Mouse (Mus musculus): ENCODE results near the gene Gm5134. TPM values are rescaled to one million over a fixed set of nuclear protein-coding genes. Genes with fewer than 3 reads are reported as not detected.

Gene Gm5134
- total and polyA plus RNA-seq, 3 experiments = not detected

GRCm38 (mm10) chr10:76035277-76035676, 81.0 kb downstream of the Gm5134 start:
- Histone ChIP-seq H3K4me3 (no peak overlapping the region), H3K27me3 (ENCODE audit: control insufficient read depth, insufficient read depth, low read length) (no peaks in the 10 kb centered on the region), H3K79me2 (replicated peaks; ENCODE audit: control insufficient read depth, insufficient read depth, low read length) (peaks cover 9% of the 10 kb centered on the region), H3K4me1 (ENCODE audit: control insufficient read depth, insufficient read depth, low read length) (peaks cover 2% of the 10 kb centered on the region; the same call in 1 of the 2 replicates), H3K36me3 (ENCODE audit: control insufficient read depth, insufficient read depth, low read length) (peaks cover 3% of the 10 kb centered on the region), H3K27ac (no peak overlapping the region), H3K9ac (ENCODE audit: low read depth, low read length) (no peak overlapping the region)
- TF ChIP-seq CTCF (IDR thresholded peaks at IDR 0.05) = no peak
- TF ChIP-seq EP300 (IDR thresholded peaks at IDR 0.05; ENCODE audit: insufficient read depth, low read depth, low read length) = no peak
- no peak for TF ChIP-seq POLR2A (IDR thresholded peaks at IDR 0.05; ENCODE audit: insufficient read depth, low read depth, low read length)
- no peak for DNase-seq
- intact Hi-C loops (cut with DNase I) = loop anchor here (10.0 kb wide), 1 partner anchor 140 kb away; the partner anchor contains the start of gene Derl3

GRCm38 (mm10) chr10:76036962-76037361, 82.6 kb downstream of the Gm5134 start:
- WGBS = 97% methylated on average over 5 of the region's 5 CpGs
- no peak for DNase-seq
- no peaks in the 10 kb centered on the region for H3K27me3 ChIP-seq (ENCODE audit: control insufficient read depth, insufficient read depth, low read length)
- intact Hi-C loops (cut with DNase I) = loop anchor here (10.0 kb wide), 1 partner anchor 142 kb away; the partner anchor contains the start of gene Derl3
- H3K9ac ChIP-seq (ENCODE audit: low read depth, low read length) = no peak overlapping the region
- H3K27ac ChIP-seq = no peak overlapping the region
- TF ChIP-seq EP300 (IDR thresholded peaks at IDR 0.05; ENCODE audit: insufficient read depth, low read depth, low read length) (no peak), CTCF (IDR thresholded peaks at IDR 0.05) (no peak), POLR2A (IDR thresholded peaks at IDR 0.05; ENCODE audit: insufficient read depth, low read depth, low read length) (no peak)
- peaks cover 3% of the 10 kb centered on the region for H3K36me3 ChIP-seq (ENCODE audit: control insufficient read depth, insufficient read depth, low read length)
- no peak overlapping the region for H3K4me3 ChIP-seq
- H3K79me2 ChIP-seq (replicated peaks; ENCODE audit: control insufficient read depth, insufficient read depth, low read length) = peaks cover 9% of the 10 kb centered on the region
- H3K4me1 ChIP-seq (ENCODE audit: control insufficient read depth, insufficient read depth, low read length) = peaks cover 2% of the 10 kb centered on the region; the same call in 1 of the 2 replicates

GRCm38 (mm10) chr10:76045343-76045742, 91.0 kb downstream of the Gm5134 start:
- Histone ChIP-seq H3K27me3 (ENCODE audit: control insufficient read depth, insufficient read depth, low read length) (no peaks in the 10 kb centered on the region), H3K27ac (no peak overlapping the region), H3K9ac (ENCODE audit: low read depth, low read length) (no peak overlapping the region), H3K4me1 (ENCODE audit: control insufficient read depth, insufficient read depth, low read length) (no peaks in the 10 kb centered on the region), H3K36me3 (ENCODE audit: control insufficient read depth, insufficient read depth, low read length) (no peaks in the 10 kb centered on the region), H3K4me3 (no peak overlapping the region), H3K79me2 (replicated peaks; ENCODE audit: control insufficient read depth, insufficient read depth, low read length) (no peaks in the 10 kb centered on the region)
- WGBS = 54% methylated on average over 5 of the region's 5 CpGs
- TF ChIP-seq POLR2A (IDR thresholded peaks at IDR 0.05; ENCODE audit: insufficient read depth, low read depth, low read length) (no peak), EP300 (IDR thresholded peaks at IDR 0.05; ENCODE audit: insufficient read depth, low read depth, low read length) (no peak), CTCF (IDR thresholded peaks at IDR 0.05) (no peak)
- intact Hi-C loops (cut with DNase I) = no loop called here
- DNase-seq = no peak

GRCm38 (mm10) chr10:76046754-76047153, 92.4 kb downstream of the Gm5134 start:
- H3K36me3 ChIP-seq (ENCODE audit: control insufficient read depth, insufficient read depth, low read length) = no peaks in the 10 kb centered on the region
- H3K27me3 ChIP-seq (ENCODE audit: control insufficient read depth, insufficient read depth, low read length) = no peaks in the 10 kb centered on the region
- no peak overlapping the region for H3K27ac ChIP-seq
- TF ChIP-seq CTCF (IDR thresholded peaks at IDR 0.05) (no peak), EP300 (IDR thresholded peaks at IDR 0.05; ENCODE audit: insufficient read depth, low read depth, low read length) (no peak), POLR2A (IDR thresholded peaks at IDR 0.05; ENCODE audit: insufficient read depth, low read depth, low read length) (no peak)
- no peak overlapping the region for H3K9ac ChIP-seq (ENCODE audit: low read depth, low read length)
- intact Hi-C loops (cut with DNase I) = no loop called here
- no peak overlapping the region for H3K4me3 ChIP-seq
- H3K4me1 ChIP-seq (ENCODE audit: control insufficient read depth, insufficient read depth, low read length) = no peaks in the 10 kb centered on the region
- DNase-seq = no peak
- H3K79me2 ChIP-seq (replicated peaks; ENCODE audit: control insufficient read depth, insufficient read depth, low read length) = no peaks in the 10 kb centered on the region
- WGBS = 5% methylated on average over 1 of the region's 1 CpGs

- Histone ChIP-seq H3K27ac (no peak overlapping the region), H3K4me3 (no peak overlapping the region), H3K36me3 (ENCODE audit: control insufficient read depth, insufficient read depth, low read length) (no peaks in the 10 kb centered on the region), H3K9ac (ENCODE audit: low read depth, low read length) (no peak overlapping the region), H3K4me1 (ENCODE audit: control insufficient read depth, insufficient read depth, low read length) (no peaks in the 10 kb centered on the region), H3K27me3 (ENCODE audit: control insufficient read depth, insufficient read depth, low read length) (no peaks in the 10 kb centered on the region), H3K79me2 (replicated peaks; ENCODE audit: control insufficient read depth, insufficient read depth, low read length) (no peaks in the 10 kb centered on the region)
- whole genome bisulfite sequencing = 38% methylated on average over 5 of the region's 5 CpGs
- TF ChIP-seq CTCF (IDR thresholded peaks at IDR 0.05) (no peak), EP300 (IDR thresholded peaks at IDR 0.05; ENCODE audit: insufficient read depth, low read depth, low read length) (no peak), POLR2A (IDR thresholded peaks at IDR 0.05; ENCODE audit: insufficient read depth, low read depth, low read length) (no peak)
- intact Hi-C loops (cut with DNase I) = no loop called here
- no peak for DNase-seq
Measured at GRCm38 (mm10) chr10:76047182-76047869, 93.0 kb downstream of the Gm5134 start.

GRCm38 (mm10) chr10:76048967-76049366, 94.7 kb downstream of the Gm5134 start:
- Histone ChIP-seq H3K27ac (no peak overlapping the region), H3K4me3 (no peak overlapping the region), H3K4me1 (ENCODE audit: control insufficient read depth, insufficient read depth, low read length) (no peaks in the 10 kb centered on the region), H3K9ac (ENCODE audit: low read depth, low read length) (no peak overlapping the region), H3K27me3 (ENCODE audit: control insufficient read depth, insufficient read depth, low read length) (no peaks in the 10 kb centered on the region), H3K36me3 (ENCODE audit: control insufficient read depth, insufficient read depth, low read length) (no peaks in the 10 kb centered on the region), H3K79me2 (replicated peaks; ENCODE audit: control insufficient read depth, insufficient read depth, low read length) (no peaks in the 10 kb centered on the region)
- no peak for DNase-seq
- intact Hi-C loops (cut with DNase I) = no loop called here
- no peak for TF ChIP-seq EP300 (IDR thresholded peaks at IDR 0.05; ENCODE audit: insufficient read depth, low read depth, low read length)
- no peak for TF ChIP-seq POLR2A (IDR thresholded peaks at IDR 0.05; ENCODE audit: insufficient read depth, low read depth, low read length)
- TF ChIP-seq CTCF (IDR thresholded peaks at IDR 0.05) = no peak
- 52% methylated on average over 6 of the region's 6 CpGs for WGBS
